Mouse (Mus musculus): ENCODE results near the gene B4gat1.

DNA sequence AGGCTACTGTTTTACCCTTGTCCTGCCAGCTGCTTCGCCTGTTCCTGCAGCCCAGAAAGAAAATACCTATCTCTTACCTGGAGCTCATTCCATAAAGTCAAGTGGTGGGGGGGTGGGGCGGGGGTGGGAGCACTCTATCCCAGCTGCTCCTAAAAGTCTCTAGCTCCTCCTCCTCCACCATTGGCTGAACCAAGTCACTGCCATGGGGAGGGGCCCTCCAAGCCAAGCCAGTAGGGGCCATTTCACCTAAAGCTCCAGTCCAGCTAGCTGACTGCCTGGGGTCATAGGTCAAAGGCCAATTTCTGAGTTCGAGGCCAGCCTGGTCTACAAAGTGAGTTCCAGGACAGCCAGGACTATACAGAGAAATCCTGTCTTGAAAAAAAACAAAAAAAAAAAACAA is 5.9 kb upstream of the B4gat1 start:
- TF ChIP-seq GABPA (IDR thresholded peaks at IDR 0.05; ENCODE audit: low read depth, low read length) (no peak), USF1 (IDR thresholded peaks at IDR 0.05; ENCODE audit: low read depth, low read length) (no peak), POLR2A (IDR thresholded peaks at IDR 0.05; ENCODE audit: control insufficient read depth in 1 of 2, insufficient read depth in 1 of 2, low read depth in 1 of 2, low read length in 2 of 2, poor library complexity in 1 of 2) (no peak), EP300 (IDR thresholded peaks at IDR 0.05; ENCODE audit: low read depth in 1 of 2, low read length in 2 of 2) (no peak), MAFK (IDR thresholded peaks at IDR 0.05; ENCODE audit: borderline replicate concordance, low read depth, low read length) (no peak), SIN3A (IDR thresholded peaks at IDR 0.05; ENCODE audit: low read length) (no peak), CTCF (IDR thresholded peaks at IDR 0.05 in 2 of 3, conservative IDR thresholded peaks at IDR 0.05 in 1 of 3; ENCODE audit: control insufficient read depth in 1 of 3, insufficient read depth in 1 of 3, low read depth in 2 of 3, low read length in 3 of 3, poor library complexity in 1 of 3, severe bottlenecking in 1 of 3) (no peak), BHLHE40 (IDR thresholded peaks at IDR 0.05; ENCODE audit: borderline replicate concordance, low read depth, low read length) (no peak), ZKSCAN1 (IDR thresholded peaks at IDR 0.05; ENCODE audit: low read depth, low read length) (no peak), MAX (IDR thresholded peaks at IDR 0.05; ENCODE audit: low read length) (no peak), RCOR1 (IDR thresholded peaks at IDR 0.05; ENCODE audit: low read depth, low read length) (no peak), ZMIZ1 (IDR thresholded peaks at IDR 0.05; ENCODE audit: low read depth, low read length) (no peak)

Data from MEL (cell line).